Mouse (Mus musculus): ENCODE results near the gene Adamts8. TPM values are rescaled to one million over a fixed set of nuclear protein-coding genes. Genes with fewer than 3 reads are reported as not detected.

The Adamts8 gene
- total RNA-seq, 2 experiments from 2014 or later = 2.1 to 2.8 TPM

DNA sequence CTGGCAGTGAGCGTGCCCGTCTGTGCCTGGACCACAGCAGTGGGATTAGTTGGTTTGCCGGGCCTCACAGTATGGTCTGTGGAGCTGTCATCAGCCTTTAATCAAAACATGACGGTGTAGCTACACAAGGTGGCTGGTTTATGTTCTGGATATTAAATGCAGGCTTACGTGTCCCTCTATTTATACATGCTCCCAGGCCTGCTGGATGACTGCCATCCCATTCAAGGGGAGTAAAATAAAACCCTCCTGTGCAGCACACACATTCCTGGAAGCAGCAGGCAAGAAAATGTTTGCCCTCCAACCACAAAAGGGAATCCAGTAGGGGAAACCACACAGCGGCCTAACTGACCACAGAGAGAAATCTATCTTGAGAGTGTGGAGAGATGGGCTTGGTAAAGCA, 43.4 kb downstream of the Adamts8 start:
- peak; percentile 17 to 36 for DNase-seq

GRCm38 (mm10) chr9:30993106-30993505, 50.7 kb downstream of the Adamts8 start:
- DNase-seq = no peak

- DNase-seq = peak in 1 of 2 experiments; percentile 20
These were observed 54.5 kb downstream of the Adamts8 start for GRCm38 (mm10) chr9:30996590-30997562.

- DNase-seq = no peak
These were observed 58.3 kb downstream of the Adamts8 start for GRCm38 (mm10) chr9:31000641-31001040.

- no peak for DNase-seq
These were observed 60.2 kb downstream of the Adamts8 start for GRCm38 (mm10) chr9:31002528-31002927.

DNA sequence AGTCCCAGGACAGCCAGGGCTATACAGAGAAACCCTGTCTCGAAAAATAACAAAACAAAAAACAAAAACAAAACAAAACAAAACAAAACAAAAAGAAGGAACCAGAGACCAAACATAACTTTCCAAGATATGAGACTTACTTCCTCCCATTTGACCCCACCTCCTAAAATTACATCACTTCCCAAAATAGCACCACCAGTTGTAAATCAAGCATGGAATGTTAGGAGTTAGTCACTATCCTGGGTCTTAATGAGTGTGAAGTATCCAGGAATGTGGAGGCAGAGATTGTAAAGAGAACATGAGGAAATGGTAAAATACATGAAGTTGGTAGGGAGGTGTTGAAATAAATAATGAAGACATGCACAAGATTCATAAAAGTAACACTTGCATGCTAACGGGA, 67.0 kb downstream of the Adamts8 start:
- no peak for DNase-seq

DNA sequence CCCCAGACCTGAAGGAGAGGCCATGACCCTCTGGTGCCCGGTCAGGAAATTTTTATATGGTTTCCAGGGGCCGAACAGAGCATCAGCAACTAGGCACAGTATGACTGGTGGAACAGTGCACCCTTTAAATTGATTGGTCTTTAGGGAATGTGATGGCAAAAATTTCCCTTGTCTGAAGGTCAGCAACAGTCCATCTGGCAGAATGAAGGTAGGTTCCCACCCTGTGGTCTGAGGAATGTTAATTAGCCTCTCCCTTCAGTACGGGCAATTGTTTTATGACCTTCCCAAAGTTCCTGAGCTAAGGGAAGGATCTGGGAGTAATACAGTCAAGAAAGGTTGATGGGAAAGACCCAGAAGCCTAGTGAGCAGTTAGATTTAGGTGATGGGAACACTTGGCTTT, 67.7 kb downstream of the Adamts8 start:
- DNase-seq = no peak

DNA sequence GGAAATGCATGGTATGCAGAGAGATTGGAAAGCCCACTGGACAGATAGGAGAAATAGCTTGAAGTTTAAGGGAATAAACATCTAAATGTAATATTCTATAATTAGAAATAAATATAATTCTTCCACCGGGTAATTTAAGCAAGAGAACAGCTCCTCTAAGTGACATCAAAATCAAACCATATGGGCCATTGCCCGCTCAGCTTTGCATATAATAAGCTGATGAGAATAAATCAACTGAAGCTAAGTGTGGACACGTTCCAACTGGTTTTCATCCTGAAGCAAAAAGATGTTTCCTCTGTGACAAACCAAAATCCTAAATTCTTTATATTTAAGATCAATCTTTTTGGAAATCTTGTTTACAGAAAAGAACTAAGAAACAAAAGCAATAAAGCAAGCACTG, 68.4 kb downstream of the Adamts8 start:
- no peak for DNase-seq

GRCm38 (mm10) chr9:31011533-31011932, 69.2 kb downstream of the Adamts8 start:
- DNase-seq = peak; percentile 21 to 38

DNA sequence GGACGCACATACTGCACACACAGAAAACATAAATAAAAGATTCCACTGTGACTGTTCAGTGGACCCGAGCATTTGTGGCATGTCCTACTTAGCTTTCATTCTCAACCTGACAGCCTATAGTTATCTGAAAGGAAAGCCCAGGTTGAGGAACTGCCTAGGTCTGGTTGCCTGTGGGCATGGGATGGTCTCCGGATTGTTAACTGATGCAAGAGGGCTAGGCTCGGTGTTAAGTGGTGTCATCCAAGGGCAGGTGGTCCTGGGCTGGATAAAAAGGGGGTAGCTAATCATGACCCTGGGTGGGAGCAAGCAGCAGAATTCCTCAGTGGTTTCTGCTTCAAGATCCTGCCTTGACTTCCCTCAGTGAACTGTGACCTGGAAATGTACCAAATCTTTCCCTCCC, 70.3 kb downstream of the Adamts8 start:
- DNase-seq = no peak

- no peak for DNase-seq
These were observed 71.1 kb downstream of the Adamts8 start for GRCm38 (mm10) chr9:31013415-31013814.

Other genes starting within 250 kb of the Adamts8 start
- gene Adamts15, start 20.1 kb upstream of the Adamts8 start, total RNA-seq (2021) = 1 to 10 TPM; 4.8 to 5.9 TPM
- 10 to 100 TPM; 30.3 to 35.5 TPM for gene Zbtb44, start 88.1 kb downstream of the Adamts8 start, total RNA-seq (2021)
- under 1 TPM; 0.32 to 0.49 TPM for gene St14, start 189.3 kb downstream of the Adamts8 start, total RNA-seq (2021)

All from heart, adult 18-20 months (tissue).